Mouse (Mus musculus): ENCODE data around the gene Foxo1. TPM values are rescaled to one million over a fixed set of nuclear protein-coding genes. Genes with fewer than 3 reads are reported as not detected.

Foxo1 gene
- polyA plus RNA-seq, 1 experiment = not detected

GRCm38 (mm10) chr3:52293946-52294345, 25.8 kb downstream of the Foxo1 start:
- no peak overlapping the region for H3K4me3 ChIP-seq (ENCODE audit: insufficient read depth, low read depth, low read length)
- H3K27ac ChIP-seq (ENCODE audit: insufficient read depth, low read depth, low read length) = no peak overlapping the region
- WGBS = 79% methylated on average over 5 of the region's 5 CpGs
- no peak for TF ChIP-seq POLR2A (IDR thresholded peaks at IDR 0.05; ENCODE audit: insufficient read depth, low read depth, low read length)
- TF ChIP-seq CTCF (IDR thresholded peaks at IDR 0.05; ENCODE audit: insufficient read depth, low read depth, low read length) = no peak
- H3K4me1 ChIP-seq (ENCODE audit: control insufficient read depth, insufficient read depth, low read length) = peaks cover 11% of the 10 kb centered on the region

DNA sequence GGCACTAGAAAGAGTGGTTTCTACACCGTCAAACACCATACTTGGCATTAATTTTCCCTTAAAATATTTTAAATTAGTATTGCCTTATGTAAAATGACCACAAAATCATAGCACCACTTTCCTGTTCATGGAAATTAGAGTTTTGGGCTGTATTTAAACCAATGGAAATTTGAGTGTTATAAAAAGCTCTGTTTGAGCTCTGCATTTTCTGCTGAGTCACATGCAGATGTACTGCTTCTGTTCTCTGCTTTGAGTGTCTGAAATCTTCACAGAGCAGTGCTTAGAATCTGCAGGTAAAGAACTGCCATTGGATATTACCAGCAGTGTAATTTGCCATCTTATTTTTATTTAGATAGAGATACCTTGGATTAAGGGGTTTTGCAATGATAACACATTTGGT, 27.6 kb downstream of the Foxo1 start:
- Histone ChIP-seq H3K4me3 (ENCODE audit: insufficient read depth, low read depth, low read length) (no peak overlapping the region), H3K4me1 (ENCODE audit: control insufficient read depth, insufficient read depth, low read length) (peaks cover 15% of the 10 kb centered on the region), H3K27ac (ENCODE audit: insufficient read depth, low read depth, low read length) (no peak overlapping the region)
- no peak for TF ChIP-seq POLR2A (IDR thresholded peaks at IDR 0.05; ENCODE audit: insufficient read depth, low read depth, low read length)
- TF ChIP-seq CTCF (IDR thresholded peaks at IDR 0.05; ENCODE audit: insufficient read depth, low read depth, low read length) = no peak
- WGBS = 91% methylated on average over 1 of the region's 1 CpGs

GRCm38 (mm10) chr3:52296224-52296760, 28.2 kb downstream of the Foxo1 start:
- H3K27ac ChIP-seq (ENCODE audit: insufficient read depth, low read depth, low read length) = no peak overlapping the region
- 82% methylated on average over 7 of the region's 7 CpGs for WGBS
- H3K4me3 ChIP-seq (ENCODE audit: insufficient read depth, low read depth, low read length) = no peak overlapping the region
- H3K4me1 ChIP-seq (ENCODE audit: control insufficient read depth, insufficient read depth, low read length) = peaks cover 15% of the 10 kb centered on the region
- TF ChIP-seq CTCF (IDR thresholded peaks at IDR 0.05; ENCODE audit: insufficient read depth, low read depth, low read length) (no peak), POLR2A (IDR thresholded peaks at IDR 0.05; ENCODE audit: insufficient read depth, low read depth, low read length) (no peak)

GRCm38 (mm10) chr3:52297291-52298018, 29.3 kb downstream of the Foxo1 start:
- Histone ChIP-seq H3K4me3 (ENCODE audit: insufficient read depth, low read depth, low read length) (no peak overlapping the region), H3K27ac (ENCODE audit: insufficient read depth, low read depth, low read length) (no peak overlapping the region), H3K4me1 (ENCODE audit: control insufficient read depth, insufficient read depth, low read length) (peaks cover 15% of the 10 kb centered on the region)
- WGBS = 71% methylated on average over 15 of the region's 15 CpGs
- TF ChIP-seq CTCF (IDR thresholded peaks at IDR 0.05; ENCODE audit: insufficient read depth, low read depth, low read length) (no peak), POLR2A (IDR thresholded peaks at IDR 0.05; ENCODE audit: insufficient read depth, low read depth, low read length) (no peak)

GRCm38 (mm10) chr3:52298683-52299082, 30.5 kb downstream of the Foxo1 start:
- H3K4me3 ChIP-seq (ENCODE audit: insufficient read depth, low read depth, low read length) = no peak overlapping the region
- WGBS = 89% methylated on average over 4 of the region's 4 CpGs
- no peak for TF ChIP-seq CTCF (IDR thresholded peaks at IDR 0.05; ENCODE audit: insufficient read depth, low read depth, low read length)
- TF ChIP-seq POLR2A (IDR thresholded peaks at IDR 0.05; ENCODE audit: insufficient read depth, low read depth, low read length) = no peak
- H3K27ac ChIP-seq (ENCODE audit: insufficient read depth, low read depth, low read length) = no peak overlapping the region
- H3K4me1 ChIP-seq (ENCODE audit: control insufficient read depth, insufficient read depth, low read length) = peaks cover 13% of the 10 kb centered on the region

DNA sequence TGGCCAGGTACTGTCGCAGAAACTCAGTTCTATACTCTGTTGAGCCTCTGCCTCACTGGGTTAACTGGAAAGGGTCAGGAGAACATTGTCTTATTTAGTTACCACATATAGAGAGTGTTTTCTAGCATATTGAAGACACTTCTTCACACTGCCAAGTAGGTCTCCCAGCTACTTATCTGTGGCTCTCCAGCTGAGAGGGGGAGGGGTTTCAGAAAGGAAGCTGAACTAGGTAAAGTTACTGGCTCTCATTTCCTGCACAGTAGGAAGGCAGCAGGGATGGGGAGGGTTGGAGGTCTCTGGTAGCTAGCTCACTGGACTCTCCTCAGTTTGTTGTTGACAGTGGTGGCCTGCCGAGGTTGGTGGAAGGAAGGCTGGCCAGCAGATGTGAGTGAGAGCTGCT, 31.2 kb downstream of the Foxo1 start:
- WGBS = 83% methylated on average over 2 of the region's 2 CpGs
- Histone ChIP-seq H3K4me3 (ENCODE audit: insufficient read depth, low read depth, low read length) (no peak overlapping the region), H3K4me1 (ENCODE audit: control insufficient read depth, insufficient read depth, low read length) (peaks cover 13% of the 10 kb centered on the region), H3K27ac (ENCODE audit: insufficient read depth, low read depth, low read length) (no peak overlapping the region)
- TF ChIP-seq CTCF (IDR thresholded peaks at IDR 0.05; ENCODE audit: insufficient read depth, low read depth, low read length) = no peak
- TF ChIP-seq POLR2A (IDR thresholded peaks at IDR 0.05; ENCODE audit: insufficient read depth, low read depth, low read length) = no peak

GRCm38 (mm10) chr3:52300517-52300916, 32.4 kb downstream of the Foxo1 start:
- H3K27ac ChIP-seq (ENCODE audit: insufficient read depth, low read depth, low read length) = no peak overlapping the region
- peaks cover 13% of the 10 kb centered on the region for H3K4me1 ChIP-seq (ENCODE audit: control insufficient read depth, insufficient read depth, low read length)
- no peak overlapping the region for H3K4me3 ChIP-seq (ENCODE audit: insufficient read depth, low read depth, low read length)
- WGBS = 78% methylated on average over 6 of the region's 6 CpGs
- TF ChIP-seq CTCF (IDR thresholded peaks at IDR 0.05; ENCODE audit: insufficient read depth, low read depth, low read length) (no peak), POLR2A (IDR thresholded peaks at IDR 0.05; ENCODE audit: insufficient read depth, low read depth, low read length) (no peak)

- TF ChIP-seq POLR2A (IDR thresholded peaks at IDR 0.05; ENCODE audit: insufficient read depth, low read depth, low read length) (no peak), CTCF (IDR thresholded peaks at IDR 0.05; ENCODE audit: insufficient read depth, low read depth, low read length) (no peak)
- 82% methylated on average over 5 of the region's 5 CpGs for WGBS
- Histone ChIP-seq H3K27ac (ENCODE audit: insufficient read depth, low read depth, low read length) (no peak overlapping the region), H3K4me3 (ENCODE audit: insufficient read depth, low read depth, low read length) (no peak overlapping the region), H3K4me1 (ENCODE audit: control insufficient read depth, insufficient read depth, low read length) (peaks cover 8% of the 10 kb centered on the region)
These were observed 35.2 kb downstream of the Foxo1 start for GRCm38 (mm10) chr3:52303301-52303700.

DNA sequence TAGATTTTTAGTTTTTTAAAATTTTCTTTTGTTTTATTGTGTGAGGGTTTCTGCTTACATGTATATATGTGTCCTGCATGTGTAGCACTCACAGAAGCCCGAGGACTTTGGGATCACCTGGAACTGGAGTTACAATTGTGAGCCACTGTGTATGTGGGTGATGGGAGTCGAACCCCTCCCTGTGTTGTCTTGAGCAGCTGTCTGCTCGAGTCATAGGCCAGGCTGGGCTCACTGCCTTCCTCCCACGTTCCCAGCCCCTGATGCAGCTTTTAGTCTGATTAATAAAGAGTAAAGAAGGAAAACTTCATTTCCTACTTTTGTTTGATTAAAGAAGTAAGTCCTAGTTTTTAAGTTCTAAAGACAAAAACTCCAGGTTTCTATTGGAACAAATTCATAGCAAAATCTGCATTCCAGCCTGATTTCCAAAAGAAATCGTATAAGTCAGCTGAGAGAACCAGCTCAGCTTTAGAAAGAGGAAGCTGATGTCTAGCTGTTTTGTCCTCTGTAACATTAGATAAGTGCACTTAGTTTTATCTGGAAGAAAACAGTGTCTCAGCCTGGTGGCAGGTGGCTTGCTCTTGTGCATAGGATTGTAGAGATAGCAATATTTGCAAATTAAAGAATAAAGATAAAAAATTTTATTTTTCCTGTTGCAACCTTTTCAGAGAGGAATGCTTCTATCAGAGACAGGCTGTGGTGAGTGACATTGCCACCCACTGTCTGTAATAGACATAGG, 40.6 kb downstream of the Foxo1 start:
- Histone ChIP-seq H3K4me3 (ENCODE audit: insufficient read depth, low read depth, low read length) (no peak overlapping the region), H3K4me1 (ENCODE audit: control insufficient read depth, insufficient read depth, low read length) (peaks cover 3% of the 10 kb centered on the region; the same call in 1 of the 2 replicates), H3K27ac (ENCODE audit: insufficient read depth, low read depth, low read length) (no peak overlapping the region)
- 53% methylated on average over 5 of the region's 5 CpGs for WGBS
- no peak for TF ChIP-seq POLR2A (IDR thresholded peaks at IDR 0.05; ENCODE audit: insufficient read depth, low read depth, low read length)
- TF ChIP-seq CTCF (IDR thresholded peaks at IDR 0.05; ENCODE audit: insufficient read depth, low read depth, low read length) = no peak

Data from olfactory bulb, adult 2 months (tissue).